Mouse (Mus musculus): ENCODE results near the gene Olfr406. TPM values are rescaled to one million over a fixed set of nuclear protein-coding genes. Genes with fewer than 3 reads are reported as not detected.

Gene Olfr406
- polyA plus RNA-seq (2015; fragmentation: Nextera tagmentation; extraction: Ambion mirVana): not detected in 2 replicates

DNA sequence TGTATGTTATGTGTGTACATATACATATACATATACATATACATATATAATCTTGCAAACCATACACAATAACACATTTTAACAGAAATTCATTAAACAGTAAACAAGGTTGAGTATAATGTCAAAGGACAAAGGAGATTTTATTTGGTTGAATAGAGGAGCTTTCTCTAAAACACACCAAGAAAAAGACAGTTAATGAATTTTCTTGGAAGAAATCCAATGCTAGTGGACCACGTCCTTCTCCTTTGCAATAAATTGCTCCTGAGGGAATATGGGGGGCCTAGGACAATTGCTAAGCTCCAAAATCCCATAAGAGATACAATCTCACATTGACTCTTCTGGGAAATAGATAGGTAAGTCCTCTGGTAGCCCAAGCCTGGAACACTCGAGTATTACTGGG is at the start of gene Olfr406:
TSS of gene Olfr406 (plus strand) at position 301 of the 400 bp plus-strand sequence.
- Histone ChIP-seq H3K9me3 (replicated peaks; ENCODE audit: control insufficient read depth, low read length) (no peaks in the 10 kb centered on the region), H3K9ac (ENCODE audit: low read length) (no peak within 1 kb of the TSS), H3K4me1 (ENCODE audit: control insufficient read depth, insufficient read depth, low read length) (no peaks in the 10 kb centered on the region), H3K4me3 (ENCODE audit: low read length) (no peak within 1 kb of the TSS), H3K27ac (ENCODE audit: low read length) (no peak within 1 kb of the TSS), H3K27me3 (ENCODE audit: control insufficient read depth, insufficient read depth, low read length) (no peaks in the 10 kb centered on the region), H3K36me3 (ENCODE audit: control insufficient read depth, insufficient read depth) (no peaks in the 10 kb centered on the region), H3K4me2 (ENCODE audit: low read depth, low read length) (no peak within 1 kb of the TSS)
- no peak for ATAC-seq (replicated peaks; ENCODE audit: extremely low read depth, insufficient read depth, low FRiP score)
- WGBS: 46% methylated on average over 2 of the region's 2 CpGs

- no peak within 1 kb of the TSS for H3K4me2 ChIP-seq (ENCODE audit: low read depth, low read length)
- no peaks in the 10 kb centered on the region for H3K36me3 ChIP-seq (ENCODE audit: control insufficient read depth, insufficient read depth)
- no peak within 1 kb of the TSS for H3K9ac ChIP-seq (ENCODE audit: low read length)
- no peaks in the 10 kb centered on the region for H3K4me1 ChIP-seq (ENCODE audit: control insufficient read depth, insufficient read depth, low read length)
- H3K4me3 ChIP-seq (ENCODE audit: low read length): no peak within 1 kb of the TSS
- 42% methylated on average over 1 of the region's 1 CpGs for WGBS
- no peak for ATAC-seq (replicated peaks; ENCODE audit: extremely low read depth, insufficient read depth, low FRiP score)
- H3K27me3 ChIP-seq (ENCODE audit: control insufficient read depth, insufficient read depth, low read length): no peaks in the 10 kb centered on the region
- no peak within 1 kb of the TSS for H3K27ac ChIP-seq (ENCODE audit: low read length)
- 0 out of 2 replicates have a peak, but pooled peaks cover 3% of the 10 kb centered on the region for H3K9me3 ChIP-seq (replicated peaks; ENCODE audit: control insufficient read depth, low read length)
Observed at GRCm38 (mm10) chr11:74211279-74211678, 48.3 kb upstream of the Olfr406 start, which contains the start of gene Olfr43. Gene Olfr43, minus strand, starts transcription at chr11:74211379.

DNA sequence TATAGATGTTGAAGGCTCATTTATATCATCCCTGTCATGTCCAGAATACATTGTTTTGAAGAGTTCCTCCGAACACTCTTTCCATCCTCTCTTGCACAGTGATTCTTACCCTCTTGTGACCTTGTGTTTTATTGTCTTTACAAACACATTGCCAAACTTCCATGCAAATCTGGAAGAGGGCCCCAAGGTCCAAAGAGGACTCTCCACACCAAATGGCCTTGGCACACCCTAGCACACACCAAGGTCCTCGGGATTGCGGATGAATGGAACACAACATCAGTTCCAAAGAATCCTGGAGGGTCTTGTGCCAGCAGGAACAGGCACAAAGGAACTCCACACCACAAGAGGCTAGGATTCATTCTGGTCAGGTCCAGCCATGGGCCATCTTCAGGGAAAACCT is 18.4 kb upstream of the Olfr406 start:
- Histone ChIP-seq H3K4me3 (ENCODE audit: low read length) (no peak overlapping the region), H3K36me3 (ENCODE audit: control insufficient read depth, insufficient read depth) (no peaks in the 10 kb centered on the region), H3K27me3 (ENCODE audit: control insufficient read depth, insufficient read depth, low read length) (no peaks in the 10 kb centered on the region), H3K27ac (ENCODE audit: low read length) (no peak overlapping the region), H3K9me3 (replicated peaks; ENCODE audit: control insufficient read depth, low read length) (peaks cover 4% of the 10 kb centered on the region; the same call in 1 of the 2 replicates), H3K4me2 (ENCODE audit: low read depth, low read length) (no peak overlapping the region), H3K9ac (ENCODE audit: low read length) (no peak overlapping the region), H3K4me1 (ENCODE audit: control insufficient read depth, insufficient read depth, low read length) (no peaks in the 10 kb centered on the region)
- 85% methylated on average over 3 of the region's 3 CpGs for WGBS
- ATAC-seq (replicated peaks; ENCODE audit: extremely low read depth, insufficient read depth, low FRiP score): no peak

GRCm38 (mm10) chr11:74283436-74283835 is 23.8 kb downstream of the Olfr406 start, which contains the start of gene Olfr59:
Gene Olfr59, plus strand, starts transcription at chr11:74283736.
- H3K9me3 ChIP-seq (replicated peaks; ENCODE audit: control insufficient read depth, low read length): no peaks in the 10 kb centered on the region; the same call in 1 of the 2 replicates
- no peak within 1 kb of the TSS for H3K4me3 ChIP-seq (ENCODE audit: low read length)
- H3K36me3 ChIP-seq (ENCODE audit: control insufficient read depth, insufficient read depth): no peaks in the 10 kb centered on the region
- no peak within 1 kb of the TSS for H3K9ac ChIP-seq (ENCODE audit: low read length)
- H3K4me1 ChIP-seq (ENCODE audit: control insufficient read depth, insufficient read depth, low read length): no peaks in the 10 kb centered on the region
- H3K27ac ChIP-seq (ENCODE audit: low read length): no peak within 1 kb of the TSS
- H3K27me3 ChIP-seq (ENCODE audit: control insufficient read depth, insufficient read depth, low read length): no peaks in the 10 kb centered on the region
- ATAC-seq (replicated peaks; ENCODE audit: extremely low read depth, insufficient read depth, low FRiP score): no peak
- WGBS: 43% methylated on average over 2 of the region's 2 CpGs
- no peak within 1 kb of the TSS for H3K4me2 ChIP-seq (ENCODE audit: low read depth, low read length)

DNA sequence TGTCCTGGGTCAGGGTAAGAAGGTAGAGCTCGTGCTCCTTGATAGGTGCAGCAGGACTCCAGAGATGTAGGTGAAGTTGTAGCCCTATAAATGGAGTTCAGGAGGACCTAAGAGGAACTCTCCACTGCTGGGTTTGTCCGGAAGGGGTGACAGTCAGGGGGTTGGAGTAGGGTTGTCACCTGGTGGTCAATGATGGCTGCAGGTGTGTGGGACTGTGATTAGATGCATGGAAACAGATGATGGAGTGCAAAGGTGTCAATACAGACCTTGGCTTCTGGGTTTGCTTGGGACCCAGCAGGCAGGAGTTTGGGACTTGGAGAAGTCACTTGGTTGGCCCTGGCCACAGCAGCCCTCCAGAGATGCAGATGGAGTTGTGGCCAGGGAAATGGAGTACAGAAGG is 27.6 kb downstream of the Olfr406 start:
- WGBS: 49% methylated on average over 2 of the region's 2 CpGs
- no peak overlapping the region for H3K4me2 ChIP-seq (ENCODE audit: low read depth, low read length)
- no peaks in the 10 kb centered on the region for H3K27me3 ChIP-seq (ENCODE audit: control insufficient read depth, insufficient read depth, low read length)
- no peak for ATAC-seq (replicated peaks; ENCODE audit: extremely low read depth, insufficient read depth, low FRiP score)
- H3K9me3 ChIP-seq (replicated peaks; ENCODE audit: control insufficient read depth, low read length): no peaks in the 10 kb centered on the region
- H3K4me3 ChIP-seq (ENCODE audit: low read length): no peak overlapping the region
- H3K27ac ChIP-seq (ENCODE audit: low read length): no peak overlapping the region
- H3K9ac ChIP-seq (ENCODE audit: low read length): no peak overlapping the region
- H3K4me1 ChIP-seq (ENCODE audit: control insufficient read depth, insufficient read depth, low read length): no peaks in the 10 kb centered on the region
- no peaks in the 10 kb centered on the region for H3K36me3 ChIP-seq (ENCODE audit: control insufficient read depth, insufficient read depth)

Other genes starting within 250 kb of the Olfr406 start
- not detected in 2 replicates for gene Olfr139, start 203.3 kb upstream of the Olfr406 start, polyA plus RNA-seq (2015; fragmentation: Nextera tagmentation; extraction: Ambion mirVana)
- gene Olfr399, start 203.2 kb upstream of the Olfr406 start, polyA plus RNA-seq (2015; fragmentation: Nextera tagmentation; extraction: Ambion mirVana): not detected in 2 replicates
- not detected in 2 replicates for gene Zfp616, start 189.9 kb upstream of the Olfr406 start, polyA plus RNA-seq (2015; fragmentation: Nextera tagmentation; extraction: Ambion mirVana)
- gene Olfr401, start 146.1 kb upstream of the Olfr406 start, polyA plus RNA-seq (2015; fragmentation: Nextera tagmentation; extraction: Ambion mirVana): not detected in 2 replicates
- gene Olfr402, start 106.3 kb upstream of the Olfr406 start, polyA plus RNA-seq (2015; fragmentation: Nextera tagmentation; extraction: Ambion mirVana): not detected in 2 replicates
- gene Olfr403, start 73.6 kb upstream of the Olfr406 start, polyA plus RNA-seq (2015; fragmentation: Nextera tagmentation; extraction: Ambion mirVana): not detected in 2 replicates
- gene Olfr43, start 48.4 kb upstream of the Olfr406 start, polyA plus RNA-seq (2015; fragmentation: Nextera tagmentation; extraction: Ambion mirVana): not detected in 2 replicates
- gene Olfr59, start 23.9 kb downstream of the Olfr406 start, polyA plus RNA-seq (2015; fragmentation: Nextera tagmentation; extraction: Ambion mirVana): not detected in 2 replicates
- gene Olfr410, start 78.2 kb downstream of the Olfr406 start, polyA plus RNA-seq (2015; fragmentation: Nextera tagmentation; extraction: Ambion mirVana): not detected in 2 replicates
- gene Olfr411, start 92.8 kb downstream of the Olfr406 start, polyA plus RNA-seq (2015; fragmentation: Nextera tagmentation; extraction: Ambion mirVana): not detected in 2 replicates
- gene Olfr412, start 102.3 kb downstream of the Olfr406 start, polyA plus RNA-seq (2015; fragmentation: Nextera tagmentation; extraction: Ambion mirVana): not detected in 2 replicates